Mouse (Mus musculus) midbrain, embryonic 11.5 days (tissue): ENCODE measurements at regions not wholly inside any gene's neighbourhood (a gene's known extent, or its start where the extent isn't known, plus 50 kb on each side); places are given as distances from the start of the nearest gene placed in this dataset.

Experiments
- ATAC-seq: fragments of 200-750 bp; cut with Nextera tagmentation; 2 replicates; pipeline ENCODE4 v1.8.0; 2017; ENCODE audit warnings: moderate TSS enrichment, moderate library complexity; ENCODE audit not compliant: low FRiP score
- DNase-seq: peaks from one replicate; pipeline ENCODE4 v3.0.0; 2015; ENCODE audit warnings: low spot score; ENCODE audit errors: missing footprints
- H3K27ac ChIP-seq: fragments of 300-500 bp; sonication (generic); 2 replicates; pipeline ENCODE4 v1.5.1; 2014; ENCODE audit warnings: low read depth, low read length
- H3K27me3 ChIP-seq: fragments of 300-500 bp; sonication (generic); 2 replicates; pipeline ENCODE4 v1.6.1; 2014; ENCODE audit warnings: mild to moderate bottlenecking, low read length, moderate library complexity, mixed read lengths; ENCODE audit not compliant: control insufficient read depth, insufficient read depth
- H3K36me3 ChIP-seq: fragments of 300-500 bp; sonication (generic); 2 replicates; pipeline ENCODE4 v1.6.1; 2014; ENCODE audit warnings: mild to moderate bottlenecking, low read length, moderate library complexity, mixed read lengths; ENCODE audit not compliant: control insufficient read depth, insufficient read depth
- H3K4me1 ChIP-seq: fragments of 300-500 bp; sonication (generic); 2 replicates; pipeline ENCODE4 v1.6.1; 2014; ENCODE audit warnings: low read length; ENCODE audit not compliant: control insufficient read depth, insufficient read depth
- H3K4me2 ChIP-seq: fragments of 300-500 bp; sonication (generic); 2 replicates; pipeline ENCODE4 v1.6.1; 2014; ENCODE audit warnings: mild to moderate bottlenecking, moderate library complexity
- H3K4me3 ChIP-seq: fragments of 300-500 bp; sonication (generic); 2 replicates; pipeline ENCODE4 v1.5.1; 2014; ENCODE audit warnings: low read depth, low read length
- H3K9ac ChIP-seq: fragments of 300-500 bp; sonication (generic); 2 replicates; pipeline ENCODE4 v1.6.1; 2014; ENCODE audit warnings: low read length
- H3K9me3 ChIP-seq: fragments of 300-500 bp; sonication (generic); 2 replicates; pipeline ENCODE4 v1.6.1; 2016; ENCODE audit warnings: low read length; ENCODE audit not compliant: control insufficient read depth
- WGBS: fragments of 180-500 bp; shearing (Covaris S2); extraction: QIAGEN DNeasy Blood & Tissue Kit; methylation state at CpG from one replicate; pipeline ENCODE4 v1.1.7; 2014; 5-methylcytosine and 5-hydroxymethylcytosine counted together

DNA sequence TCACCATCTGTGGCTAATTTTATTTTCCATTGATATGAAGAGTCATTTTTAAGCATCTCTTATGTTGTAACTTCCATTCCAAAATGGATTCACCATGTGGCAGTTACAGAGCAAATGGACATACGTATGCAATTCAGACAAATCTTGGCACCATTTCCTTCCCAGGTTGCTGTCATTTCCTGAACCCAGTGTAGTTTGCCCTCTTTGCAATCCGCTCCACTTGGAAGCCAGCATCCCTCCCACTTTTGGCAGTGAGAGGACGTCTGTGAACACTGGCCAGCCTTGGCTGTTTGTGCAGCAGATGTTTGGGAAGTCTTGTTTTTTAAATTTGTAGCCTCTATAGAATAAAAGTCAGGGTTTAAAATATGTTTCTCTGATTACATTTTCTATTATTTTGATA, 510.6 kb upstream of the Cdh7 start:
- 80% methylated on average over 3 of the region's 3 CpGs for WGBS
- no peak for DNase-seq
- no peak for ATAC-seq
- Histone ChIP-seq H3K36me3 (no peaks in the 10 kb centered on the region), H3K4me3 (no peak overlapping the region), H3K4me1 (no peaks in the 10 kb centered on the region), H3K4me2 (no peak overlapping the region), H3K9ac (no peak overlapping the region), H3K27ac (no peak overlapping the region), H3K9me3 (no peaks in the 10 kb centered on the region), H3K27me3 (no peaks in the 10 kb centered on the region)

GRCm38 (mm10) chr1:109481387-109481786, 500.8 kb upstream of the Cdh7 start:
- Histone ChIP-seq H3K36me3 (no peaks in the 10 kb centered on the region), H3K9ac (no peak overlapping the region), H3K27me3 (no peaks in the 10 kb centered on the region), H3K4me1 (no peaks in the 10 kb centered on the region), H3K27ac (no peak overlapping the region), H3K9me3 (no peaks in the 10 kb centered on the region), H3K4me2 (no peak overlapping the region), H3K4me3 (no peak overlapping the region)
- WGBS, result 84% methylated on average over 3 of the region's 3 CpGs
- ATAC-seq, result no peak
- DNase-seq, result no peak

DNA sequence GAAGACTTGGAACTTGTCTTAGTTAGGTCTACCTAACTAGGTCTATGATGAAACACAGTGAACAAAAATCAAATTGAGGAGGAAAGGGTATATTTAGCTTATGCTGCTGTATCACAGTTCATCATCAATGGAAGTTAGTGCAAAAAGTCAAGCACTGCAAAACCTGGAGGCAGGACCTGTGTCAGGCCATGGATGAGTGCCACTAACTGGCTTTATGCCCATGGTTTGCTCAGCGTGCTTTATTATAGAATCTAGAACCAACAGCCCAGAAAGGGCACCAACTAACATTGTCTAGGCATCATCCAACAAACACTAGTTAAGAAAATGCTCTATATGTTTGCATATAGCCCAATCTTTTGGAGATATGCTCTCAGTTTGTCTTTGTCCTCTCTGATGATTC, 486.3 kb upstream of the Cdh7 start:
- H3K27ac ChIP-seq, result no peak overlapping the region

DNA sequence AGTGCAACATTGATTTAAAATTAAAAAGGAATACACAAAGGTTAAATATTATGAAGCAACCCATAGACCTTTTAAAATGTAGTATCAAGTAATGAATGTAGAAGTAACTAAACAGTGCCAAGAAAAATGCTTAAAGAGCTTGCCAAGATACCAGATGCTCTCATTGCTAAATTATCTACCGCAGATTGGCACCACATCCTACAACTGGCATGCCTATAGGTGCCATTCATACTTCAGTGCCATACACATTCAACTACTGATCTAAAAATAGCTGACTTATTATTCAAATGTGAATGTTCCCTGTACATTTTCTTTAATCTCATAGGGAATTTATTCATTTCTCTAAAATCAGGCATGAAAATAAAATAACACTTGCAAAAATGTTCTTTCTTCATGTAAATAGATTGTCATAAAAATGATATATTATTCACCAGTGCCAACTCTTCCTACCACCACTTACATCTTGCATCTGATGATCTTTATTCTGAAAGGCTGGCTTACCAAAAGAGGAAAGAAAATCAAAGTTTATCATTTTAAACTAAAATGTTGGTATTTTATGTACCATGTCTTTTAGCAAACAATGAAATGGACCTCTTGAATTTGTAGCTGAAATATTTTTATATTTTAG, 469.5 kb upstream of the Cdh7 start:
- no peaks in the 10 kb centered on the region for H3K9me3 ChIP-seq
- H3K9ac ChIP-seq, result no peak overlapping the region
- no peaks in the 10 kb centered on the region for H3K27me3 ChIP-seq
- no peaks in the 10 kb centered on the region for H3K4me1 ChIP-seq
- 97% methylated on average over 1 of the region's 1 CpGs for WGBS
- H3K4me3 ChIP-seq, result no peak overlapping the region
- H3K27ac ChIP-seq, result no peak overlapping the region
- ATAC-seq (no peak), DNase-seq (no peak)
- no peak overlapping the region for H3K4me2 ChIP-seq
- H3K36me3 ChIP-seq, result no peaks in the 10 kb centered on the region

More for the DNA sequence above, 486.3 kb upstream of the Cdh7 start:
- Histone ChIP-seq H3K27me3 (no peaks in the 10 kb centered on the region), H3K36me3 (no peaks in the 10 kb centered on the region), H3K9me3 (no peaks in the 10 kb centered on the region), H3K9ac (no peak overlapping the region), H3K4me1 (no peaks in the 10 kb centered on the region), H3K4me3 (no peak overlapping the region), H3K4me2 (no peak overlapping the region)
- no peak for ATAC-seq
- WGBS, result 74% methylated on average over 1 of the region's 1 CpGs
- no peak for DNase-seq

DNA sequence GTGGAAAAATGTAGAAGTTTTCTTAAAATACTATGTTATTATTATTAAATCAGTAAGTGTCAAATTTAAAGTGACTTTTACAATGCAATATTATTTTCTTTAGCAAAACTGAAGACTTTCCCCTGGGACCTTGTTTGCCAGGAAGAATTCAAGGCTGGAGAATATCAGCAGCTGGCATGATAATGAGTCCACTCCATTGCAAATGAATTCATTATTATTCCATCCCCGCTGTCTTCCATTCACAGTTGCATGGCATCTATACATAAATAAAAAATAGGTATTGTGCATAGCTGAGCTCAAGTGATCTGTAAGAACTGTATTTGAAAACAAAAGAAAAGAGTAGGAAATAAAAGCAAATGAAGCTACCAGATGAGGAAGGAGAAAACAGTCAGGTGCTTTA, 467.9 kb upstream of the Cdh7 start:
- H3K9ac ChIP-seq, result no peak overlapping the region
- no peak overlapping the region for H3K27ac ChIP-seq
- 54% methylated on average over 1 of the region's 1 CpGs for WGBS
- DNase-seq (no peak), ATAC-seq (peak; percentile 77; the same call in 1 of the 2 replicates)
- no peaks in the 10 kb centered on the region for H3K36me3 ChIP-seq
- no peaks in the 10 kb centered on the region for H3K27me3 ChIP-seq
- no peaks in the 10 kb centered on the region for H3K4me1 ChIP-seq
- no peaks in the 10 kb centered on the region for H3K9me3 ChIP-seq
- no peak overlapping the region for H3K4me3 ChIP-seq
- H3K4me2 ChIP-seq, result no peak overlapping the region
